7 mouse cellular contexts compared by ENCODE assay signal in genomic region chr19:42017399-42018247, GRCm38 (mm10). TPM values are rescaled to one million over a fixed set of nuclear protein-coding genes. Genes with fewer than 3 reads are reported as not detected.
DNase-seq lines count a peak whose midpoint lies in the region; ATAC-seq lines count a peak whose summit lies in the region.

No protein-coding gene starts in this region.

- H3K4me1 ChIP-seq in hindbrain, embryonic 16.5 days (ENCODE audit: control insufficient read depth, insufficient read depth, low read depth, low read length): peaks cover 5% of the 10 kb centered on the region

- H3K4me3 ChIP-seq in hindbrain, embryonic 16.5 days (ENCODE audit: low read length): no peak overlapping the region

- peak; percentile 92 for ATAC-seq in cerebellum, adult (ENCODE audit: insufficient number of reproducible peaks, low FRiP score, low TSS enrichment)
- 0 out of 2 replicates have a peak, but pooled peaks have one; percentile 34 for ATAC-seq in hindbrain, embryonic 16.5 days
- ATAC-seq in megakaryocyte progenitor cell, adult 5-6 weeks (replicated peaks; ENCODE audit: poor library complexity): peak; percentile 61

- no peaks in the 10 kb centered on the region for H3K9me3 ChIP-seq in hindbrain, embryonic 16.5 days (ENCODE audit: control insufficient read depth, low read length)

- no peak overlapping the region for H3K4me2 ChIP-seq in hindbrain, embryonic 16.5 days (ENCODE audit: low read length)

- peak overlapping the region; percentile 55 for H3K27ac ChIP-seq in hindbrain, embryonic 16.5 days (ENCODE audit: low read depth, low read length)

- H3K27me3 ChIP-seq in hindbrain, embryonic 16.5 days (replicated peaks; ENCODE audit: control insufficient read depth, insufficient read depth, low read length): no peaks in the 10 kb centered on the region

- intact Hi-C loops in left cerebral cortex, postnatal 25 days (cut with DNase I): loop anchor here (2.0 kb wide), 1 partner anchor 37 kb away; the partner anchor contains the start of genes Mms19 and Ubtd1

- no peak overlapping the region for H3K9ac ChIP-seq in hindbrain, embryonic 16.5 days (ENCODE audit: low read depth, low read length)

- 71% methylated on average over 8 of the region's 8 CpGs for whole genome bisulfite sequencing in hindbrain, embryonic 16.5 days

- DNase-seq in adipocyte (ENCODE audit: low spot score): peak; percentile 98
- DNase-seq in gastrocnemius, adult 18-20 months (ENCODE audit: low spot score): peak; percentile 76
- DNase-seq in left cerebral cortex, postnatal 25 days (ENCODE audit: low spot score in 2 of 2): peak; percentile 30 to 84
- DNase-seq in urinary bladder, postnatal 36 days (ENCODE audit: low spot score in 2 of 2): peak; percentile 56 to 74

- H3K36me3 ChIP-seq in hindbrain, embryonic 16.5 days (ENCODE audit: control insufficient read depth, insufficient read depth, low read length): no peaks in the 10 kb centered on the region

RNA-seq across cellular contexts. Expression of gene Ankrd2, which starts 18.2 kb away (rescaled TPM):
- total RNA-seq in gastrocnemius, adult 18-20 months (2021): 100 to 1,000 TPM; 180 to 360 TPM
- 1.1 and 1.5 TPM in 2 replicates for polyA plus RNA-seq in hindbrain, embryonic 16.5 days (2015; fragmentation: Nextera tagmentation; extraction: Ambion mirVana)
- under 1 TPM in 1 of 2 experiments, not detected in 1; 0.30 TPM for total RNA-seq in left cerebral cortex, postnatal 25 days (2021)
- total RNA-seq in megakaryocyte progenitor cell, adult 5-6 weeks (2015): not detected in 2 replicates
- not detected in 2 replicates for total RNA-seq in megakaryocyte progenitor cell, adult 5-6 weeks (2017)

RNA-seq across cellular contexts. Expression of gene Hoga1, which starts 27.8 kb away (rescaled TPM):
- 1 to 10 TPM; 2.8 to 4.2 TPM for total RNA-seq in gastrocnemius, adult 18-20 months (2021)
- polyA plus RNA-seq in hindbrain, embryonic 16.5 days (2015; fragmentation: Nextera tagmentation; extraction: Ambion mirVana): 2.0 and 2.4 TPM in 2 replicates
- 1 to 10 TPM; 3.1 to 5.0 TPM for total RNA-seq in left cerebral cortex, postnatal 25 days (2021)
- total RNA-seq in megakaryocyte progenitor cell, adult 5-6 weeks (2015): 0.20 TPM in 1 of 2 replicates, not detected in the other
- 0.24 and 0.33 TPM in 2 replicates for total RNA-seq in megakaryocyte progenitor cell, adult 5-6 weeks (2017)

RNA-seq across cellular contexts. Expression of gene 4933411K16Rik, which starts 34.4 kb away (rescaled TPM):
- under 1 TPM; 0.48 to 0.85 TPM for total RNA-seq in gastrocnemius, adult 18-20 months (2021)
- polyA plus RNA-seq in hindbrain, embryonic 16.5 days (2015; fragmentation: Nextera tagmentation; extraction: Ambion mirVana): not detected in 2 replicates
- under 1 TPM; 0.53 to 0.55 TPM for total RNA-seq in left cerebral cortex, postnatal 25 days (2021)
- total RNA-seq in megakaryocyte progenitor cell, adult 5-6 weeks (2015): not detected in 2 replicates
- not detected in 2 replicates for total RNA-seq in megakaryocyte progenitor cell, adult 5-6 weeks (2017)

RNA-seq across cellular contexts. Expression of gene Ubtd1, which starts 36.1 kb away (rescaled TPM):
- total RNA-seq in gastrocnemius, adult 18-20 months (2021): 10 to 100 TPM; 15.5 to 17.3 TPM
- 13.4 and 15.2 TPM in 2 replicates for polyA plus RNA-seq in hindbrain, embryonic 16.5 days (2015; fragmentation: Nextera tagmentation; extraction: Ambion mirVana)
- 10 to 100 TPM; 10.7 to 13.6 TPM for total RNA-seq in left cerebral cortex, postnatal 25 days (2021)
- total RNA-seq in megakaryocyte progenitor cell, adult 5-6 weeks (2015): 11.2 and 13.4 TPM in 2 replicates
- total RNA-seq in megakaryocyte progenitor cell, adult 5-6 weeks (2017): 11.9 and 12.3 TPM in 2 replicates

RNA-seq across cellular contexts. Expression of gene Mms19, which starts 36.7 kb away (rescaled TPM):
- 1 to 10 TPM; 8.7 to 9.7 TPM for total RNA-seq in gastrocnemius, adult 18-20 months (2021)
- 30.0 and 31.3 TPM in 2 replicates for polyA plus RNA-seq in hindbrain, embryonic 16.5 days (2015; fragmentation: Nextera tagmentation; extraction: Ambion mirVana)
- 10 to 100 TPM; 23.7 to 27.0 TPM for total RNA-seq in left cerebral cortex, postnatal 25 days (2021)
- 15.8 and 16.2 TPM in 2 replicates for total RNA-seq in megakaryocyte progenitor cell, adult 5-6 weeks (2015)
- total RNA-seq in megakaryocyte progenitor cell, adult 5-6 weeks (2017): 25.2 and 43.2 TPM in 2 replicates

Comparison
In these comparisons a context has a peak if more than half of its experiments do, and no peak if none do; other contexts are left out.
1. ATAC-seq: peak in every context shown above with its lines; median percentile 92 in cerebellum, adult; 61 in megakaryocyte progenitor cell, adult 5-6 weeks; 34 in hindbrain, embryonic 16.5 days.
2. RNA of gene Ankrd2, which starts 18.2 kb away (total RNA-seq): 180 to 360 TPM in gastrocnemius, adult 18-20 months; 0.30 TPM in left cerebral cortex, postnatal 25 days and not detected in megakaryocyte progenitor cell, adult 5-6 weeks; every median in the first group is over 100 times any median in the second.
3. Peak in every context shown above with its lines, with median percentiles within 50 percentile points of each other: DNase-seq.